Mouse (Mus musculus) kidney, embryonic 14.5 days (tissue): ENCODE data around the gene Obox5. TPM values are rescaled to one million over a fixed set of nuclear protein-coding genes. Genes with fewer than 3 reads are reported as not detected.
"Not testable (repeated sequence)": the region's sequence is repeated elsewhere in the genome, so short reads cannot be mapped to it uniquely, and the experiment has no call there.

Experiments used
- ATAC-seq: fragments of 200-750 bp; cut with Nextera tagmentation; 2 replicates; pipeline ENCODE4 v1.8.0; 2017; ENCODE audit warnings: moderate number of reproducible peaks, mild to moderate bottlenecking, moderate TSS enrichment, moderate library complexity; ENCODE audit not compliant: low FRiP score, low TSS enrichment
- H3K27ac ChIP-seq: fragments of 300-500 bp; sonication (generic); 2 replicates; pipeline ENCODE4 v1.5.1; 2014; ENCODE audit warnings: low read depth, mild to moderate bottlenecking, low read length, moderate library complexity, mixed read lengths
- H3K27me3 ChIP-seq: fragments of 300-500 bp; sonication (generic); 2 replicates; pipeline ENCODE4 v1.6.1; 2014; ENCODE audit warnings: mild to moderate bottlenecking, low read length; ENCODE audit not compliant: control insufficient read depth, insufficient read depth
- H3K36me3 ChIP-seq: fragments of 300-500 bp; sonication (generic); 2 replicates; pipeline ENCODE4 v1.6.1; 2014; ENCODE audit warnings: low read length, mixed read lengths; ENCODE audit not compliant: control insufficient read depth, insufficient read depth
- H3K4me1 ChIP-seq: fragments of 300-500 bp; sonication (generic); 2 replicates; pipeline ENCODE4 v1.6.1; 2014; ENCODE audit warnings: low read length, mixed read lengths; ENCODE audit not compliant: control insufficient read depth, insufficient read depth
- H3K4me2 ChIP-seq: fragments of 300-500 bp; sonication (generic); replicated peaks from 2 replicates; pipeline ENCODE4 v1.6.1; 2014; ENCODE audit warnings: low read depth, mild to moderate bottlenecking, low read length
- H3K4me3 ChIP-seq: fragments of 300-500 bp; sonication (generic); 2 replicates; pipeline ENCODE4 v1.5.1; 2014; ENCODE audit warnings: mild to moderate bottlenecking, low read length
- H3K9ac ChIP-seq: fragments of 300-500 bp; sonication (generic); 2 replicates; pipeline ENCODE4 v1.6.1; 2014; ENCODE audit warnings: low read depth, mild to moderate bottlenecking, low read length, moderate library complexity
- H3K9me3 ChIP-seq: fragments of 300-500 bp; sonication (generic); 2 replicates; pipeline ENCODE4 v1.6.1; 2016; ENCODE audit warnings: low read length; ENCODE audit not compliant: control insufficient read depth
- WGBS: fragments of 180-500 bp; shearing (Covaris S2); extraction: QIAGEN DNeasy Blood & Tissue Kit; methylation state at CpG from one replicate; pipeline ENCODE4 v1.1.7; 2014; 5-methylcytosine and 5-hydroxymethylcytosine counted together
- polyA plus RNA-seq: library from polyadenylated mRNA; unstranded; fragments of >200 nt; fragmentation: Nextera tagmentation; extraction: Ambion mirVana; gene quantifications from 2 replicates; pipeline ENCODE4 v1.2.1, GENCODE M21; 2014

The Obox5 gene
- not detected in 2 replicates for polyA plus RNA-seq

DNA sequence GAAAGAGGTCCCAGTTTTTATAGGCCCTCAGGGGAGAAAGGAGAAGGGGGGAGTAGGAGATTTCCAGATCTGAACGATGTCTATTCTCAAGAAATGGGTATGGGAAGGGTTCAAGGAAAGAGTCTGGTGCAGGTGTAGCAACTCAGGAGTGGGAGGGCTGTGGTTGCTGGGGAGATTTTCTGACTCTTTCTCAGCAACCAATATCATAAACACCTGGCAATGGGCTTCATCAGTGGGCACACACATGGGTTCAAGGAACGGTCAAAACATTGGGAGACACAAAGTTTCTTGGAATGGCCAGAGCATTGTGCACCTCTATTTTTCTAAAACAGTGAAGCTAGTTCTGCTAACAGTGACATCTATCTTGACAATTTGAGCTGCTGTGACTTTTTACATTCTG lies at the start of gene Obox5:
TSS of gene Obox5 (plus strand) at position 301 of the 400 bp plus-strand sequence.
- 71% methylated on average over 2 of the region's 2 CpGs for WGBS
- not testable (repeated sequence) for H3K36me3 ChIP-seq, H3K27ac ChIP-seq, H3K9me3 ChIP-seq, H3K4me3 ChIP-seq, H3K27me3 ChIP-seq, H3K4me2 ChIP-seq, ATAC-seq, H3K9ac ChIP-seq, H3K4me1 ChIP-seq

DNA sequence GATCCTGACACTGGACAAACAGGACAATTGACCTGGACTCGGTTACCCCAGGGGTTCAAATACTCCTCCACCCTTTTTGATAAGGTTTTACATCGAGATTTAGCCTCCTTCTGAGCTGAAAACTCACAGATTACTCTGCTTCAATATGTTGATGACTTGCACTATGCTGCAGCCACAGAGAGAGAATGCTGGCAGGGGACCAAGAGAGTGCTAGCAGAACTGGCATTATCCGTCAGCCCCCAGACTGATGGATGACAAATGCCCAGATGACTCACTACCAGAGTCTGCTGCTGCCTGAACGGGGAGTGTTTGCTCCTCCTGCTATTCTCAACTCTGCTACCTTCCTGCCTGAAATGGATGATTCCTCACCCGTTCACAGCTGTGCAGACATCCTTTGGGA lies 635 bp upstream of the Obox5 start:
- H3K9ac ChIP-seq, ATAC-seq, H3K36me3 ChIP-seq, H3K9me3 ChIP-seq, H3K4me2 ChIP-seq, H3K4me1 ChIP-seq, H3K27me3 ChIP-seq, H3K27ac ChIP-seq, H3K4me3 ChIP-seq: not testable (repeated sequence)
- 66% methylated on average over 5 of the region's 5 CpGs for WGBS

Other genes with a start within 250 kb of the Obox5 start
- gene Obox3, start 110.2 kb upstream of the Obox5 start, polyA plus RNA-seq: not detected in 2 replicates
- not detected in 2 replicates for gene Obox6, start 89.5 kb downstream of the Obox5 start, polyA plus RNA-seq
- not detected in 2 replicates for gene Crx, start 129.8 kb downstream of the Obox5 start, polyA plus RNA-seq
- gene Crxos, start 132.5 kb downstream of the Obox5 start, polyA plus RNA-seq: not detected in 2 replicates
- 811 and 907 TPM in 2 replicates for gene Selenow, start 172.3 kb downstream of the Obox5 start, polyA plus RNA-seq
- 203 and 216 TPM in 2 replicates for gene Nop53, start 195.9 kb downstream of the Obox5 start, polyA plus RNA-seq
- 17.7 and 22.3 TPM in 2 replicates for gene Ehd2, start 217.4 kb downstream of the Obox5 start, polyA plus RNA-seq